Mouse (Mus musculus): ENCODE measurements at regions not wholly inside any gene's neighbourhood (a gene's known extent, or its start where the extent isn't known, plus 50 kb on each side); places are given as distances from the start of the nearest gene placed in this dataset.

DNA sequence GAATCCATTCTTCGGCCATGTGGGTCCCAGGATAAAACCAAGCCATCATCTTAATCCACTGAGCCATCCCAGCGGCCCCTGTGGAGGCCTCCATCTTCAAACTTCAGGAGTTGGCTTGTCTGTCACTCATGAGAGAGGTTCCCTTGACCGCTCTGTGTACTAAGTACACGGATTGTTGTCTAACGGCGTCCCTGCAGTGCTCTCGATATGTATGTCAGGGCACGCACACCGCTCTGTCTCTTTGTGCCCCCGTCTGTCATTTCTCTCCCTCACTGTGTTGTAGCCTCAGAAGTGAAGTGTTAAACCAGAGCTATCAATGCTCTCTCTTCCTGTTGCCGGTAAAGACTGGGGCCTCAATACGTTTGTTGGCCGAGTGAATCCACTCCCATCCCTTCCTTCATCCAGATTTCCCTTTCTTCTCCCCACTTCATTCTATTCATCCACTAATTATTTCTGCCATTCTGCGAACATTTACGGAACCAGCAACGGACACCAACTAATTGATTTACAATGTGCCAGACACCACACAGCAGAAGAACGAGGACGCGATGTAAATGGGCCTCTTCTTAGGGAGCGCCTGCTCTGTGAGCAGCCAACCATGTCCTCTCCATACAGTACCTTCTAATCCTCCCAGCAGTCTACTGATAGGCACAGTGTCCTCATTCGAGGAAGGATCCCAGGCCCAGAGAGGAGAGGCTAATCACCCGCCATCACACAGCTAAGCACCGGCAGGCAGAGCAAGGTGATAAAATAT lies 199.6 kb downstream of the Gm11011 start:
- no peak for ATAC-seq
- no peaks in the 10 kb centered on the region for H3K36me3 ChIP-seq (ENCODE audit: control insufficient read depth, insufficient read depth, low read length)
- 71% methylated on average over 23 of the region's 23 CpGs for WGBS

GRCm38 (mm10) chr2:169383701-169384100 lies 203.8 kb downstream of the Gm11011 start:
- Histone ChIP-seq H3K9me3 (ENCODE audit: control insufficient read depth, low read length) (peaks cover 3% of the 10 kb centered on the region; the same call in 1 of the 2 replicates), H3K27ac (ENCODE audit: low read length) (no peak overlapping the region), H3K27me3 (replicated peaks; ENCODE audit: control insufficient read depth, insufficient read depth, low read length) (no peaks in the 10 kb centered on the region), H3K4me3 (ENCODE audit: low read length) (no peak overlapping the region), H3K4me1 (ENCODE audit: control insufficient read depth, insufficient read depth, low read length) (no peaks in the 10 kb centered on the region; the same call in 1 of the 2 replicates), H3K9ac (ENCODE audit: low read depth, low read length) (no peak overlapping the region), H3K36me3 (ENCODE audit: control insufficient read depth, insufficient read depth, low read length) (no peaks in the 10 kb centered on the region), H3K4me2 (ENCODE audit: low read depth, low read length) (no peak overlapping the region)
- WGBS = 79% methylated on average over 3 of the region's 3 CpGs
- ATAC-seq = no peak

More for the DNA sequence above, 199.6 kb downstream of the Gm11011 start:
- Histone ChIP-seq H3K27ac (ENCODE audit: low read length) (no peak overlapping the region), H3K9ac (ENCODE audit: low read depth, low read length) (no peak overlapping the region), H3K27me3 (replicated peaks; ENCODE audit: control insufficient read depth, insufficient read depth, low read length) (no peaks in the 10 kb centered on the region), H3K4me3 (ENCODE audit: low read length) (no peak overlapping the region), H3K4me2 (ENCODE audit: low read depth, low read length) (no peak overlapping the region), H3K9me3 (ENCODE audit: control insufficient read depth, low read length) (peaks cover 3% of the 10 kb centered on the region; the same call in 1 of the 2 replicates), H3K4me1 (ENCODE audit: control insufficient read depth, insufficient read depth, low read length) (peaks cover 3% of the 10 kb centered on the region)

DNA sequence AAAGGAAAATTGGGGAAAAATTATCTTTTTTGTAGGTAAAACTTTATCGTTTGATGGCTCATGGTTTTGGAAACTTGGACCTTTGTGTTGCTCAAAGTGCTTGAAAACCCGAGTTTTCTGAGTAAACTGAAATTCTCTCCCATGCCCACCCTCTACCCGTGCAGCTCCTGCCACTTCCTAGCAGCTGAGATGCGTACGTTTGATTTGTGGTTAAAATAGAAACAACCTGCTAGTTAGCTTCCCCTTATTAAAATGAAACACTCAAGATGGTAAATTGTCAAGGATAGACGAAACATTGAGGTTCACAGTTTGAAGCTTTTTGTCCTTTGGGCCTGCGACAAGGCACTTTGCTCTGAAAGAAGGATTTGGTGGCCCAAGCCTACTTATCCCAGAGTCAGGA lies 214.5 kb downstream of the Gm11011 start:
- ATAC-seq = no peak

DNA sequence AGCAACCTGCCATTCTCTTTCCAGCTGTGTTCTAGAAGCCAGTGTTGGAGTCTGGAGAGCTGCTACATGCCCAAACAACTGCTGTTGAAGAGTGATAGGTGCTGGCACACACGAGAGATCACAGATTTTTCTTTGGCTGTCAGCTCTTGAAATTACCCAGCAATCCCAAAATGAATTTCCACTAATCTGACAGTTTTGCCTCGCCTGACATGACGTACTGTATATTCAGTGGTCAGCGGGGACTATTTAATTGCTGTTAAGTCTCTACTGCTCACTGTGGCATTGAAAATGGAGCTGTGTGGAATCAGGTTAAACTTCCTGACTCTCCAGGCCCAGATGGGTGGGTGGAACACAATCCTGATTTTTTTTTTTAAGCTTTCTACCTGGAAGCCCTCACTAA lies 222.5 kb downstream of the Gm11011 start:
- WGBS = 71% methylated on average over 4 of the region's 4 CpGs
- H3K9me3 ChIP-seq (ENCODE audit: control insufficient read depth, low read length) = no peaks in the 10 kb centered on the region
- no peak for ATAC-seq
- H3K4me1 ChIP-seq (ENCODE audit: control insufficient read depth, insufficient read depth, low read length) = no peaks in the 10 kb centered on the region
- no peaks in the 10 kb centered on the region for H3K27me3 ChIP-seq (replicated peaks; ENCODE audit: control insufficient read depth, insufficient read depth, low read length)
- H3K27ac ChIP-seq (ENCODE audit: low read length) = no peak overlapping the region
- no peak overlapping the region for H3K9ac ChIP-seq (ENCODE audit: low read depth, low read length)
- H3K4me2 ChIP-seq (ENCODE audit: low read depth, low read length) = no peak overlapping the region
- H3K36me3 ChIP-seq (ENCODE audit: control insufficient read depth, insufficient read depth, low read length) = no peaks in the 10 kb centered on the region
- no peak overlapping the region for H3K4me3 ChIP-seq (ENCODE audit: low read length)

More for the DNA sequence above, 214.5 kb downstream of the Gm11011 start:
- no peak overlapping the region for H3K4me3 ChIP-seq (ENCODE audit: low read length)
- no peaks in the 10 kb centered on the region for H3K27me3 ChIP-seq (replicated peaks; ENCODE audit: control insufficient read depth, insufficient read depth, low read length)
- H3K36me3 ChIP-seq (ENCODE audit: control insufficient read depth, insufficient read depth, low read length) = no peaks in the 10 kb centered on the region
- no peaks in the 10 kb centered on the region for H3K9me3 ChIP-seq (ENCODE audit: control insufficient read depth, low read length)
- H3K4me2 ChIP-seq (ENCODE audit: low read depth, low read length) = no peak overlapping the region
- no peaks in the 10 kb centered on the region for H3K4me1 ChIP-seq (ENCODE audit: control insufficient read depth, insufficient read depth, low read length)
- H3K27ac ChIP-seq (ENCODE audit: low read length) = no peak overlapping the region
- H3K9ac ChIP-seq (ENCODE audit: low read depth, low read length) = no peak overlapping the region
- 85% methylated on average over 7 of the region's 7 CpGs for WGBS

DNA sequence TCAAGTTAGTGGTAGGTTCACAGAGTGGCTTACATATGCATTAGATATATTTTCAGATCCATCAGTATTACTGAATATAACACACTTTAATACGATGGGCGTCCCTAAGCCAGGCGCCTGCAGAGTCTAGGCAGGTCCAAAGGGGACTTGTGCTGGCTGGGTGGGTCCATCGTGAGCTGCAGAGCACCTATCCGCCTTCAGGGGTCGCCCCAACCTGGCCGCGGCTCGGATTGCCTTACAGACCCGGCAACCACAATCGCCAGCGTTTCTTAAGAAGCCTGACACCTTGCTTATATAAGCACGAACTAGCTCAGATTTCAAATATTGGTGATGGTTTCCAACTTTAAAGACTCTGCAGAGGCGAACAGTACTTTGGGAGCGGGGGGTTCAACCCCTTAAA lies 227.3 kb downstream of the Gm11011 start:
- WGBS = 13% methylated on average over 15 of the region's 15 CpGs
- ATAC-seq = no peak
- H3K9ac ChIP-seq (ENCODE audit: low read depth, low read length) = peak overlapping the region; percentile 40; the same call in 1 of the 2 replicates
- peak overlapping the region; percentile 44 for H3K4me2 ChIP-seq (ENCODE audit: low read depth, low read length)
- no peaks in the 10 kb centered on the region for H3K4me1 ChIP-seq (ENCODE audit: control insufficient read depth, insufficient read depth, low read length)
- H3K27ac ChIP-seq (ENCODE audit: low read length) = no peak overlapping the region
- H3K36me3 ChIP-seq (ENCODE audit: control insufficient read depth, insufficient read depth, low read length) = no peaks in the 10 kb centered on the region
- no peaks in the 10 kb centered on the region for H3K9me3 ChIP-seq (ENCODE audit: control insufficient read depth, low read length)
- no peak overlapping the region; the same call in 1 of the 2 replicates for H3K4me3 ChIP-seq (ENCODE audit: low read length)
- no peaks in the 10 kb centered on the region for H3K27me3 ChIP-seq (replicated peaks; ENCODE audit: control insufficient read depth, insufficient read depth, low read length)

- WGBS = 82% methylated on average over 10 of the region's 10 CpGs
- Histone ChIP-seq H3K4me3 (ENCODE audit: low read length) (no peak overlapping the region), H3K27me3 (replicated peaks; ENCODE audit: control insufficient read depth, insufficient read depth, low read length) (no peaks in the 10 kb centered on the region), H3K27ac (ENCODE audit: low read length) (no peak overlapping the region), H3K9ac (ENCODE audit: low read depth, low read length) (no peak overlapping the region), H3K4me2 (ENCODE audit: low read depth, low read length) (no peak overlapping the region), H3K36me3 (ENCODE audit: control insufficient read depth, insufficient read depth, low read length) (no peaks in the 10 kb centered on the region), H3K9me3 (ENCODE audit: control insufficient read depth, low read length) (no peaks in the 10 kb centered on the region), H3K4me1 (ENCODE audit: control insufficient read depth, insufficient read depth, low read length) (no peaks in the 10 kb centered on the region)
- ATAC-seq = no peak
These were observed 230.1 kb downstream of the Gm11011 start for GRCm38 (mm10) chr2:169357400-169357799.

DNA sequence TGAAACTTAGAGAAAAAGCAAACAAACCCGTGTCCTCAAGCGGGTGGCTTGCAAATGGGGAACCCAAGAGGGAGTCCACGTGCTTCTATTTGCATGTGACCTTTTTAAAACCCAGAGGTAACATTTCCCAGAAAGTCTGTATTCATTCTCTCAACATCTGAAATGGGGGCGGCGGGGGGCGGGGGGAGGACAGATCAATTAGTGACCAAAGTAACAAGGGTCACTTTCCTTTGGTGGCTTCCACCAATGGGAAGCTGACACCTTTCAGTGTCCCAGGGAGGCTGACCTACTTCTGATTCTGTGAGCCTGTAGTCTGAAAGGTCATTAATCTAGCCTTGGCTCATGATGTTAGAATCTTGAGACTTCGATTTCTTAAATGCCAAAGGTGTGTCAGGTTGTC lies 236.0 kb downstream of the Gm11011 start:
- WGBS = 82% methylated on average over 7 of the region's 7 CpGs
- no peaks in the 10 kb centered on the region for H3K36me3 ChIP-seq (ENCODE audit: control insufficient read depth, insufficient read depth, low read length)
- no peak overlapping the region for H3K27ac ChIP-seq (ENCODE audit: low read length)
- H3K9me3 ChIP-seq (ENCODE audit: control insufficient read depth, low read length) = no peaks in the 10 kb centered on the region
- H3K4me2 ChIP-seq (ENCODE audit: low read depth, low read length) = no peak overlapping the region
- no peaks in the 10 kb centered on the region for H3K4me1 ChIP-seq (ENCODE audit: control insufficient read depth, insufficient read depth, low read length)
- H3K4me3 ChIP-seq (ENCODE audit: low read length) = no peak overlapping the region
- H3K9ac ChIP-seq (ENCODE audit: low read depth, low read length) = no peak overlapping the region
- no peaks in the 10 kb centered on the region for H3K27me3 ChIP-seq (replicated peaks; ENCODE audit: control insufficient read depth, insufficient read depth, low read length)
- ATAC-seq = no peak

DNA sequence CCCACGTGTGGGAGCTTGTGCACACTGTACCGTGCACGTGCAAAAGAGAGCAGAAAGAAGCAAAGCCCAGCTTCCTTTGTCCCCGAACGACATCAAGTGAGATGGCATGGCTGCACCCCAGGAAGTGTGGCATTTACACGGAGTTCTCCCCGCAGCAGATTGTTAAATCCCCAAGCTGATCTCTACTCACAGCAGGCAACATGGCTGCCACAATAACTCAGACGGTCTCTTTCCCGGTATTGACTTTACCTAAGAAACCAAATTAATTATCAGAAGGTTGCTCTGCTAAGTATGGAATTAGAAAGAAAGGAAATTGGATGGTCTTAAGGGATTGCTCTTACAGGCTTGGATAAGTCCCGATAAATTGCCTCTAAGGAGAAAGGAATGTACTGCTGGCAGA lies 241.4 kb downstream of the Gm11011 start:
- Histone ChIP-seq H3K4me2 (ENCODE audit: low read depth, low read length) (no peak overlapping the region), H3K4me1 (ENCODE audit: control insufficient read depth, insufficient read depth, low read length) (no peaks in the 10 kb centered on the region), H3K27ac (ENCODE audit: low read length) (no peak overlapping the region), H3K9ac (ENCODE audit: low read depth, low read length) (no peak overlapping the region), H3K36me3 (ENCODE audit: control insufficient read depth, insufficient read depth, low read length) (no peaks in the 10 kb centered on the region), H3K4me3 (ENCODE audit: low read length) (no peak overlapping the region), H3K27me3 (replicated peaks; ENCODE audit: control insufficient read depth, insufficient read depth, low read length) (no peaks in the 10 kb centered on the region), H3K9me3 (ENCODE audit: control insufficient read depth, low read length) (no peaks in the 10 kb centered on the region)
- no peak for ATAC-seq
- 73% methylated on average over 10 of the region's 10 CpGs for WGBS

DNA sequence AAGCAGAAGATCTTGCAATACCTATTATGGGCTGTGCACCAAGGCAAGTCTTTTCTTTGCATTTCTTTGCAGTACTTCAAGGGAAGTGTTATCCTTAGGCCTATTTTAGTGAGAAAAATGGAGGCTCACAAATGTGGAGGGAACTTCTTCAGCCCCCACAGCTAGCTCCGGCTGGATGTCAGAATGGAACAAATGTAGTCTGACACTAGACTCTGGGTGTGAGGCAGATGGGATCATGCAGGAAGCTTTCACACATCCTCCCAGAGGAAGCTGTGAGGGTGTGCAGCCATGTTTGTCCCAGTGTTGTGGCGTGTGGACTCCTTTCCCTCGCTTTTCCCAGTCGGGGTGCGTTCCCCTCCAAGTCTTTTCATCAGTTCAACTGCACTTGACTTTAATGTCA lies 268.0 kb downstream of the Gm11011 start:
- Histone ChIP-seq H3K9me3 (ENCODE audit: control insufficient read depth, low read length) (no peaks in the 10 kb centered on the region), H3K9ac (ENCODE audit: low read depth, low read length) (no peak overlapping the region), H3K36me3 (ENCODE audit: control insufficient read depth, insufficient read depth, low read length) (no peaks in the 10 kb centered on the region), H3K4me2 (ENCODE audit: low read depth, low read length) (no peak overlapping the region), H3K4me3 (ENCODE audit: low read length) (no peak overlapping the region), H3K27ac (ENCODE audit: low read length) (no peak overlapping the region), H3K4me1 (ENCODE audit: control insufficient read depth, insufficient read depth, low read length) (no peaks in the 10 kb centered on the region), H3K27me3 (replicated peaks; ENCODE audit: control insufficient read depth, insufficient read depth, low read length) (no peaks in the 10 kb centered on the region)
- ATAC-seq = no peak
- 88% methylated on average over 5 of the region's 5 CpGs for WGBS
